Mouse (Mus musculus): ENCODE data around the gene Mvb12b.

The Mvb12b gene

DNA sequence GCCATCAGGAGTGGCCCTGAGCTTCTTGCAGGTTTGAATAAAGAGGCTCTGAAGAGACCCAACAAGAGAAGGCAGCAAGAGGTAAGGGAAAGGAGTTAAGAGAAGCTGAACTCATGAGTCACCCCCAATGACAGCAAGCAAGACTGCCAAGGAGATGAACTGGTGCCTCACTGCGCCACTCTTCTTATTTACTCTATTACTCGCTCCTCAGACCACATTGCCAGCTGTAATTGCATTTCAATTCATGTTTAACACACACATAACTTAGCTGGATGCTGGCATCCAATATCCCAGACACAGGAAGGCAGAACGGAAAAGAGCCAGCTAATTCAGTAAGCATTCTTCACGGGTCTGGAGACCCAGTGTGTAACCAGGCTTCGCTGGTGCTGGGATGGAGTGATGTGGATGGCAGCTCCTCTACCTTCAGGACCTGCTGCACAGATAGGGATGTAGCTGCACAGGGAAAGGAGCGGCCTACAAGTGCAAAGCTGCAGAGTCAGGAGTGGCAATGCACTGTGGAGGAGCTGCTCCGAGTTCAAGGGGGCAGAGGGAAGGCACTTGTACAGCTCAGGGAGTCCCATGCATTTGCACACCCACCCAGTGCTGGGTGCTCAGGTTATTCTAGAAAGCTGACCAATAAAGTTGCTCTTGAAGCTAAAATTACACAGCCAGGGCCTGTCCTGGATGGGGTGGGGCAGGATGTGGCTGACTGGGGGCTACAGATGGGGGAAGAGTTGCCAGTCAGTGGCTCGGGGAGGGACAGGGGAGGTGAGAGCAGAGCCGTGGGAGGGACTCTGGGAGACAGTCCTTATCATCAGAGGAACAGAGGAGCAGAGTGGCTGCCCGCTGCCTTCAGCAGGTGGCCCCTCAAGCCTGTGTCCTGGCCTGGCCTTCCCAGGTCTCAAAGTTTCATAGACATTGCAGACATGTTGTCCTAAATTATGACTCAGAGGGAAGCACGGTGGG is 34.5 kb downstream of the Mvb12b start:
- no peak for DNase-seq (ENCODE audit: extremely low read depth, low read depth, low spot score)

DNA sequence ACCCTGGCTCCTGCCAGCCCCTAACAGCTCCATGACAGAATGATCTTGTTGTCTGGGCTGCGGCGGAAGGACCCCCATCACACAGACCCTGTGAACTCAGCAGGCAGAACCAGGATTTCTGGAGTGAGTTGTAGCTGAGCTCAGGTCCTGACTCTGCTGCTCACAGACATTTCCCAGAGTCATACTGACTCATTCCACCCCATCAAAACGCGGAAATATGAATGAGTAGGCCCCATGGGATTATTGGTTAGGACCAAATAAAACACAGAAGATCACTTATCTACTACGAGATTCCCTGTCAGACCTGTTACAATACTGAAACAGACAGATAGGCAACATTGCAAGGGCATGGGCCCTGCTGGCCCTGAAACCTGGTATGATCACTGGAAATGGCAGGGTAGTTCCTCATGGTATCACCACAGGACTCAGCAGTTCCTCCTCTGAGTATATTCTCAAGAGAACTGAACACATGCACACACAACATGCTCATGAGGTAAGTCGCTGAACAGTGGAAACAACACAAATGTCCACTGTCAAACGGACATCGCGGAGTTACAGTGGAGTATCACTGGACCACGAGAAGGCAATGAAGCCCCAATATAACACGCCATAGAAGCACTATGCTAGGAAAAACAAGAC is 40.4 kb downstream of the Mvb12b start:
- DNase-seq (ENCODE audit: extremely low read depth, low read depth, low spot score) = no peak

DNA sequence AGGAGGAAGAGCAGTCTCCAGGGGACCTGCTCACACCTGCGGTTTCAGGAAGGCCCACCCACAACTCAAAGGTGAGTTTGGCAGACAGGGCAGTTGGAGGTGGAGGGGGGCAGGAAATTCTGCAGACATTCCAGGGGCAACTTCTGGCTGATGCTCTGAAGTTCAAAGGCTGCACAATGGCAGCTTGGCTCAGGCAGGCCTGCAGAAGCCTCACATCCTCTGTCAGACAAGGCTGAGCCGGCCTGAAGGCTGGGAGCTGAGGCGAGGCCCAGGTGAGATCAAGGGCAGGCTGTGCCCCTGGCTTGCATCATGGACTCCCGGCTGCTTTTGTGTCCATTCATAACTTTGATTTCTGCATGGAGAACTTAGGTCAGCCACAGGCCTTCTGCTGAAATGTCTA is 41.1 kb downstream of the Mvb12b start:
- DNase-seq (ENCODE audit: extremely low read depth, low read depth, low spot score) = no peak

DNA sequence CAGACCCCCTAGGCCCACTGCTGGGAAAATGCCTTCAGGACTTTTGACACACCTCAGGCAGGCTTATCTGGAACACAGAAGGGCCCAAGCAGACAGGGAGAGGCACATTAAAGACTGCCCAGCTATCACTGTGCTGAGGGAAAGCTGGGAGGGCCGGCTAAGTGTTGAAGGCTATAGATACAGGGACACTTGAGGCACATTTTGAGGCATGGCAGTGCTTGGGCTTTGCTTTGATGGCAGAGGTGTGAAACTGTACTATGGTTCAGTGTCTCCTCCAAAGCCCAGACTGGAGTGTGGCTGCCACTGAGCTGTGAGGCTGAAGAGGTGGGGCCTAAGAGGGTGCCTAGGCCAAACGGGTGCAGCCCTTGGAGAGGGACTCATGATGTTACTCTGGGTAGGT is 44.1 kb downstream of the Mvb12b start:
- DNase-seq (ENCODE audit: extremely low read depth, low read depth, low spot score) = no peak

DNA sequence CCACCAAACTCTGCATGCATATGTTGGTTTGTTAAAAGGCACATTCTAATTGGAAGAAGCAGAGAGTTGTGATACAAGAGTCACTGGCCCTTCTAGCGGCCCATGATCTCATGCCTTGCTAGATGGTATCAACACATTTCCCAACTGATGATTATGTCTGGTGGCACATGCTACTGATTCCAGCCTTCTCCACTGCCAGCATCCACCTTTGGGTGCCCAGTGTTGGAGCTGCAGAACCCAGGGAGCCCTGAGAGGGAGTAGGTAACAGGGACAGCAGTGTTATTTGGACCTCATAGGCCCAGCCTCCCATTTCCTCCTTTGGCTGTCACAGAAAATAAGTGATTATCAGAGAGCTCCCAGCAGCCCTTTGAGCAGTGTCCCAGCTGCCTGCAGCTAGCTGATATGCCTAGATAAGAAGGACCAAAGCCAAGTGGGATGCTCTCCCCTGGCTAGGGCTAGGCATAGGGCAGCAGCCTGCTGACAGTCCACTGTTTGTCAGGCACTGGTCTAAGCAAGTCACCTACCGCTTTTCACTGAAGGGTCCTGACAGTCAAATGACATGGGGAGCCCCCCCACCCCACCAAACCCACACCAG is 44.7 kb downstream of the Mvb12b start:
- DNase-seq (ENCODE audit: extremely low read depth, low read depth, low spot score) = no peak

DNA sequence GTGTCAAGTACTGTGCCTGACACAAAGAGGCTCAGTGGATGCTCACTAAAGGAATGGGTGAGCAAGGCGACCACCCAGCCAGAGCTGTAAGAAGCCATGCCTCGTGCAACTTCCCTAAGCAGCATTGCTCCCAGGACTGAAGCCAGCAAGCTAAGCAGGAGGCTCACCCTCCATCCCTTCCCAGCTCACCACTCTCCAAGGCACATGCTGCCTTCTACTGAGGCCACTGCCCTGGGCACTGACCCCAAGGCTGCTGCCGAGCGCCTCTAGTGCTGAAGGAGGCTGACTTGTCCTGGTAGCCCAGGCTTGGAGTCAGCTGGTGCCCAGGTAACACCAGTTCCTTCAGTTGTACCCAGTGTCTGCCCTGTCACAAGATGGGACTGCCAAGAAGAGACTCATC is 45.8 kb downstream of the Mvb12b start:
- DNase-seq (ENCODE audit: extremely low read depth, low read depth, low spot score) = no peak

DNA sequence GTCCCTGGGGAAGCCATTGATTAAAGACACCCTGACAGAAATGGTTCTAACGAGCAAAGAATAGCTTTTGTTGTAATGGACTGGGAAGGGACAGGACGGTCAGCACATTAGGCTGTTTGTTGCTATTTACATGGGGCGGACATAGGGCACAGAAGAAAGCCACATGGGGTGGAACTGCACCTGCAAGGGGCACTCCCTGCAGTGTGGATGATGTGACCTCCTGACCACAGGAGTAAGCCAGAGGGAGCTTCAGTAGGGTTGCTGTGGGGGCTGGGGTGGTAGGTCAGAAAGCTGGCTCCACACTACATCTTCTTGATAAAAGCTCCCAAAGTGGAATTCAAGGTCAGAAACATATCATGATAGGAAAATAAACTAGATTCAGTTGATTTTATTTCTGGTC is 47.3 kb downstream of the Mvb12b start:
- DNase-seq (ENCODE audit: extremely low read depth, low read depth, low spot score) = no peak

DNA sequence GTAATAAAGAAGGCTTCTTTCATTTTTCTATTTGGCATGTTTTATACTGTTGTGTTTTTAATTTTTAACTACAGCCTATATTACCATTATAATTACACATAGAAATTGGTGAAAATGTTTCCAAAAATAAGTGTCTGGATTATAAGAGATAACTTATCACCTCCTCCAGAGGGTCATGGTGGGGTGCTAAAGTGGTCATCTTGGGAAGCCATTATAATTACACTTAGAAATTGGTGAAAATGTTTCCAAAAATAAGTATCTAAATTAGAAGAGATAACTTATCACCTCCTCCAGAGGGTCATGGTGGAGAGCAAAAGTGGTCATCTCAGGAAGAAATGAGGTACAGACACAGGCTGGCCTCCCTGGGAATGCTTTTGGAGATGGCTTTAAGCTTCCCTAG is 48.5 kb downstream of the Mvb12b start:
- no peak for DNase-seq (ENCODE audit: extremely low read depth, low read depth, low spot score)

DNA sequence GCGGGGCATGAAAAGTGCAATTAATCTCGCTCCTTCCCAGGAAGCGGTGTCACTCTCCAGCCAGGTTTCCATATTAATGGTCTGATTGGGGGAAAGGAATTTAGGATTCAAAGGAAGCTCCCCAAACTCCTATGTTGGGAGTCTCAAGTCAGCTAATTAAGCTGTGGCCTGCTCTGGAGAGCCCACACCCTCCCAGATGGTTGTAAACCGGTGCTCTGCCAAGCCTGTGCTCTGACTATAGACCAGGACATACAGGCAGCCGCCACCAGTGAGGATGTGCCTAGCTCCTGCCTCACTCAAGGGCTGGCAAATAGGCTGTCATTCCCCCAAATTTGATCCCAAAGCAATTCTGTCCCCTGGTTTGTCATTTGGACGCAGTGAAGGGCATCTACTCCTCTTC is 50.4 kb downstream of the Mvb12b start:
- DNase-seq (ENCODE audit: extremely low read depth, low read depth, low spot score) = no peak

DNA sequence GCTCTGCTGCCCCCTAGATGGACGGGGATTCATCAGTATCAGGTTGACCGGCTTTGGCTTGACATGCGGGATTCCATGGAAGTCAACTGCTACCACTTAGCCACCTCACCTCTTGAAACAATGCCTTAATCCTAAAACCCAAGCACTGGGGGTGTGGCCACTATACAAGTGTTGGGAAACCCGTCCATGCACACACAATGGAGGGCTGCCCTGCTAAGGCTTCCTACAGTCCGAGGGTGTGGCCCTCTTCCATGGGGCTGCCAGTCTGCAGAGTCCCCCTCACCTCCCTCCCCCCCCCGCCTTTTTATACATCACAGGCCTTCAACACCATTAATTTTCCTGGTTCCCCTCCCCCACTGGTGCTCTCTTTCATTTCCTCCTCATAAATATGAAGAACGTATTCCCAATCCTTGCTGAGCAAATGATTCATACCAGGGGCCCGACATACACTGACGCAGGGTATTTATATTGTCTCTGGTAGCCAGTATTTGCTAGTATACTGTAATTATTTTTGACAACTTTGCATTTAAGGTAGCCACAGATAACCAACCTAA is 51.0 kb downstream of the Mvb12b start:
- DNase-seq (ENCODE audit: extremely low read depth, low read depth, low spot score) = no peak

DNA sequence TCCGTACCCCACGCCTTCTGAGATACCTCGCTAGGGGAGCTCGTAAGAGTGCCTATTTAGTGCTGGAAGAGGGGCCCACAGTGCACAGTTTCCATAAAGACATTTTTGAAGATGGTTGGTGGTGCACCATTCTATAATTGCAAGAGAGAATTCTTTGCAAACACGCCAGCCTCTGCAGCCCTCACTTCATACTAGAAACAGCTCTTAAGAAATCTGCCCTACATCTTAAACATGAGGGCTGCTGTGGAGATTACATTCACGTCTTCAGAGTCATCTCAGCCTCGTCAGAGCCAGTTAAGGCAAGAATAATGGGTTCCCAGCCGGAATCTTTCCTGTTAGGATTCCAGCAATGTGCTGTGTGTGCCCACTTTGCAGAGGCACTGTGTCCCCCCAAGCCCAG is 52.7 kb downstream of the Mvb12b start:
- no peak for DNase-seq (ENCODE audit: extremely low read depth, low read depth, low spot score)

DNA sequence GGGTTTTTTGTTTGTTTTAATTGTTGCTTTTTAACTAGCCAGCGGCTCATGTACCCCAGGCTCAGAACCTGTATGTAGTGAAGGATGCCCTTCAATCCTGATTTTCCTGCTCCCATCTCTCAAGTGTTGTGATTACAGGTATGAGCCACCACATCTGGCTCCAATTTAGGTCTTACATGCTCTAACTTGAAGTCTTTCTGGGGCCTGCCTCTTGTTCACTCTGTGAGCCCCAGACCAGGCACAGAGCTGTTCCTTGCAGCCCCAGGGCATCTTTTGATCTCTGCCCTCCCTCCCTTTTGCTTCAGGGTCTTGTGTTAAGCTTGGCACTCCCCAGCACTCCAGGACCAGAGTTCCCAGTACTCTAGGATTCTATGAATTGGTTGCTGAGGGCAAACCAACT is 53.8 kb downstream of the Mvb12b start:
- no peak for DNase-seq (ENCODE audit: extremely low read depth, low read depth, low spot score)

DNA sequence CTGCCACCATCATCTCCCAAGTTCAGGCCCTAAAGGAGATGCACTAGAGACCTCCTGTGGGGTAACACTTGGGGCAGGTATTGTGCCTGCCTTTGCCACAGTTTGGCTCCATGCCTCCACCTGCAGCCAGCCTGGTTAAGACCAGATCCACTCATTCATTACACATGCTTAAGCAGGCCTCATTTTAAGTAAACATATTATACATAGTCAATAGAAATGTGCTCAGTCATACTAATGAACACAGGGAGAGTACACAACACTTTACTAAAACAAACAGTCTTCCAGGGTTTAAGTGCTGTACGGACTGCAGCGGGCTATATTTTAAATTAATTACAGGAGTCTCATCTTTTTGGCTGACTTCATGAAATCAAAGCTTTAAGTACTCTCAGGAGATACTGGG is 57.9 kb downstream of the Mvb12b start:
- no peak for DNase-seq (ENCODE audit: extremely low read depth, low read depth, low spot score)

DNA sequence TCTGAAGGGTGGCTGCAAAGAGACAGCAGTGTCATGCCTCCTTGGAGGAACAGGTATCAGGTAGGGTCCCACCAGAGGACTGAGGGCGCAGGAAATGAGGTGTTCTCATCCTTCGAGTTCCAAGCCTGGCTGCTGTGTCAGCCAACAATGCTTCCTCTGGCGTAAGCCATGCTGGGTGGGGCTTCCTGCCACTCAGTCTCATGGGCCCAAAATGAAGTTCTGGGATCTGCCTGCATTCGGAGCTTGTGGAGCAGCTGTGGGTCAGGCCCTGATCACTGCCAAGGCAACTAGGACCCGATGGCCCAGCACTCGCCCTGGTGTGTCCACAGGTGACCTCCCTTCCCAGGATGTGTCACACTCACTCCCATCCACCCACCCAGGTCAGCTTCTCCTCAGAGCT is 61.0 kb downstream of the Mvb12b start:
- no peak for DNase-seq (ENCODE audit: extremely low read depth, low read depth, low spot score)

DNA sequence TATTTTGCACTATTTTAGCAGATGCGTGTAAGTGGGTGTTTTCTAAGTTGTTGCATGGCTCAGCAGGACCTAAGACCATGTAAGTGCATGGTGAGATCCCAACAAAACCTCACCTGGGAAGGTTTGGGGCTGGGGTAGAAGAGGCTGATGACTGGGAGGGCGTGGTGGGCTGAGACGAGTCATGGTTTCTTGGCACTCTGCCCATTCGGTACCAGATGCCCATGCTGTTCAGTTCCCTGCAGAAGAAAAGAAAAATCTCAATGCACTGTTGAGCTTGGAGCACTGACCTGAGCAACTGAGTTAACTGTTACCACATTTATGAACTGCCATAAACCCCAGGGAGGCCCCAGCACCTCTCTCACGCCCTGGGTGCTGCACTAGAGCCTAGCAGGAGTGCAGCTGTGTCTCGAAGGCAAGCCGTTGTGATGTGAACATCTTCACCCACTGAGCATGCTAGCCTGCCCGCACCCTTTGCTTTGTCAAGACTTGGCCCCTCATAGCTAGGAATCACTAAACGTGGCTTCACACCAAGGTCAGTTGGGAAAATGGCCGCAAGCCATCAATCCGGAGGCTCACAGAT is 62.7 kb downstream of the Mvb12b start:
- no peak for DNase-seq (ENCODE audit: extremely low read depth, low read depth, low spot score)

DNA sequence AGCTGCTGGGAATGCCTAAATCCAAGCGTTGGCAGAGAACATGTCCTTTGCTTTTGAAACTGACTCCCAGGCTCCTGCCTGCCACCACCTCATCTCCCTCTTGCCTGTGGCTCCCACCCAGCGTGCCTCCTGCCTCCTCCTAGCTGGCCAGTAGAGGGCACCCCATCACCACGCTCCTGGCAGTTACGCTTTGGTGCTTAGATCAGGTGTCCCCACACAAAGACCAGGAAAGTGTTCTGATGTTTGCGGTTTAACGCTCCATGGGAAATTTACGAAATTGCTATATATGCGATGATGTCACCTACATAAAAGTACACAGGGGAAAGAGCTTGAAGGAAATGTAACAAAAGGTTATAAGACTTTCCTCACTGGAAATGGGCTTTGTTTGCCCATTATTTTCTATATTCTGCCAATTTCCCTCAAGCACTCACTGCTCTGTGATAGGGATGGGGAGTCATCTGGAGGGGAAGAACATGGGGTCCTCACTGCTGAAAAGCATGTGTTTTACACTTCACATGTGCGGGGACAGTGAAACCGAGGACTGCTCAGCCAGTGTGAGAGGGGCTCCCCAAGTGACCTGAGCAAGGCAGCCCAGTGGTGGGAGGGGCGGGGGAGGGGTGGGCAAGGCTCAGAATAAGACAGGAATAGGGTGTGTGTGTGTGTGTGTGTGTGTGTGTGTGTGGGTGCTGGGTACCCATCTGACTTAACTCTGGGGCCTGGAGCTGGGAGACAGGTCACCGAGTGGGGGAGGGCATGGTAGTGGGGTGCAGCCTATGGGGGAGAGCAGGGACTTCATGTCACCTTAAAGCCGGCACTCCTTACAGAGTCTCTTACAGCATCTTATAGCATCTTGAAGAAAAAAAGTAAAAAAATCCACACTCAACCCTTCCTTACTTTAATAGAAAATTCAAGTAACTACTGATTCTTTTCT is 65.8 kb downstream of the Mvb12b start:
- no peak for DNase-seq (ENCODE audit: extremely low read depth, low read depth, low spot score)

DNA sequence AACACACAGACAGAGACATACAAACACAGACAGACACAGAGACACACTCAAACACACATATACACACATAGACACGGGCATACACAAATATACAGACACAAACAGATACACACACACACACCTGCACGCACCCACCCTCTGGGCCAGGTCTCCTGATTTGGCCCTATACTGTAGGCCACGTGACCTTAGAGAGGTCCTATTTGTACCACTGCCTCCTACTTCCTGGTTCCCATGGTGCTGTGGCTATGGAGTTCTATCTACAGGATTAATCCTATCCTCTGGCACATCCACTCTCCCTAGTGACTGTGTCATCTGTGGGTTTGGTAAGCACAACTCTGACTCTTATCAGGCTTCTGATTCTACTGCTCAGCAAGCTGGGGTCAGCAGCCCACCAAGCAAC is 67.3 kb downstream of the Mvb12b start:
- DNase-seq (ENCODE audit: extremely low read depth, low read depth, low spot score) = no peak

DNA sequence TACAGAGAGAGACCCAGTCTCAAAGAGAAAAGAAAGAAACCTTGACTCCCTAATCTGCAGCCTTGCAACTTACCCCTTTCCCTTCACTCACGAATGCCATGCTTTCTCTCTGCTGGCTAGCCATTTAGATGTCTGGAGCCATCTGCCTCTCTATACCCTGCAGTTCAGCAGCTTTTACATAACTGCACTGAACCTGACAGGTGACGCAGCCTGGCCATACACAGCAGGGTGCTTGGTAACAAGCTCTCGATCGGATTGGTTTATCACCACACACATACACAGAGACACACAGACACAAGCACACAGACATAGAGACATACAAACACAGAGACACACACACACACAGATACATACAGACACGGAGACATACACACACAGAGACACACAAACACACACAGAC is 67.7 kb downstream of the Mvb12b start:
- DNase-seq (ENCODE audit: extremely low read depth, low read depth, low spot score) = no peak

DNA sequence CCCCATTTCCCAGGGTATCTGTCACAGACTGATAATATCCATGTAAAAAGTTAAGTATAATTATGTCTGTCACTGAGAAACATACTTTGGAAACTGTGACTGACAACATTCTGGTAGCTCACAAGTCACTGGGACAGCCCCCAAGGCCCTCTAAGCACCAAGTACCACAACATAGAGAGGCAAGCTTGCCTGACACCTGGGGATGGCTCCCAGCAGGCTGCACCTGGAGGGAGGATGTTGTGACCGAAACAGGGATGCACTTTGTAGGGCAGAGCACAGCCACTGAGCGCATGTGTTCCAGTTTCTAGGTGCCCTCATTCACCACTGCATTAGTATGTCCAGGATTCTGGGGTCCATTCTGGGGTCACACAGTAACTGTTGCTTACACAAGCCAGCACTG is 69.4 kb downstream of the Mvb12b start:
- DNase-seq (ENCODE audit: extremely low read depth, low read depth, low spot score) = no peak

DNA sequence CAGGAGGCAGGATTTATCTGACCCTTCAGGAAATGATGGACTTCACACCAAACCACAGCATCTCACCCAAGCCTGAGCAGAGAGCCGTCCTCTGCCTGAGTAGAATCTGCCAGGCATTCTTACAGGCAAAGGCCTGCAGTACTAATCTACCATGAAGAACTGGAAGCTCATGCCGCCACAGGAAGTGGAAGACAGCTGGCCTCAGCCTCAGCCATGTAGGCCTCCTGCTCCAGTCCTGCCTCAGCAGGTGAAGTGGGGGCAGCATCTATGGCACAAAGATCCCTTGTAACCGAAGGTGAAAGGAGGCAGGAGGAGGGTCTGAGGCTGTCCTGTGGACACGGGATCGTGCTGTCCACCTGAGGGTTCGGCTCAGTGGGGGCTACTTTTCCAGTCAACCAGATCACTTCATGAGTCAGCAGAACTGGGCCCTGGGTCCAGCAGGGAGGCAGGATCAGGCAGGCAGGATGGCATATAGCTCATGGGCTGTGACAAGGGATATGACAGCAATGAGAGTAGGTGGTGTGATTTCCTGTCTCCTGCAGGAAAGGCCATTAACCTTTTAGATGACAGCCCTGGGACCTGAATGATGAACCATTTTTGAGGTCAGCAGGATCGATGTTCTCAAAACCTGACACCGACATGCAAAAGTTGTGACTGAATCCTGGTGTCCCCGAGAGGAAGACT is 69.9 kb downstream of the Mvb12b start:
- DNase-seq (ENCODE audit: extremely low read depth, low read depth, low spot score) = no peak

Measured in fat pad, adult 2 months (tissue).